Mouse (Mus musculus) CH12.LX (cell line): ENCODE results near the gene U2af1. TPM values are rescaled to one million over a fixed set of nuclear protein-coding genes. Genes with fewer than 3 reads are reported as not detected.

Experiments
- DNase-seq: peaks from one replicate; pipeline ENCODE4 v3.0.0-alpha.2; 2013; ENCODE audit errors: extremely low read depth
- H3K27ac ChIP-seq: 2 replicates; pipeline ENCODE4 v1.5.1; 2012; ENCODE audit warnings: low read depth, mild to moderate bottlenecking, control low read depth, moderate library complexity; ENCODE audit not compliant: insufficient read depth
- H3K27me3 ChIP-seq: replicated peaks from 2 replicates; pipeline ENCODE3; 2012; ENCODE audit warnings: inconsistent platforms
- H3K36me3 ChIP-seq, 2 experiments: replicated peaks in 1 of 2; 2 replicates each; pipeline versions ENCODE3 to v1.6.1; 2012; ENCODE audit warnings: inconsistent platforms in 1 of 2, low read length in 1 of 2, mild to moderate bottlenecking in 1 of 2, mixed read lengths in 1 of 2, moderate library complexity in 1 of 2; ENCODE audit not compliant: control insufficient read depth in 1 of 2, insufficient read depth in 1 of 2
- H3K4me1 ChIP-seq, 2 experiments: 2 replicates each; pipeline ENCODE4 v1.6.1; 2012; ENCODE audit warnings: inconsistent platforms in 1 of 2, moderate library complexity in 1 of 2; ENCODE audit not compliant: insufficient read depth in 2 of 2, control insufficient read depth in 1 of 2
- H3K4me2 ChIP-seq: 2 replicates; pipeline ENCODE4 v1.6.1; 2012; ENCODE audit warnings: low read depth, mild to moderate bottlenecking, control low read depth; ENCODE audit not compliant: poor library complexity, insufficient read depth, severe bottlenecking
- H3K4me3 ChIP-seq, 3 experiments: fragments of 150-350 bp in 1 of 3; sonication (generic) in 1 of 3; replicated peaks in 1 of 3; 2 replicates each; pipeline versions ENCODE3 to v1.5.1; 2011 to 2012; ENCODE audit warnings: low read depth in 2 of 3, low read length in 2 of 3, mild to moderate bottlenecking in 2 of 3, moderate library complexity in 2 of 3, control low read depth in 1 of 3, improper control_type of control experiment in 1 of 3, inconsistent platforms in 1 of 3, mixed read lengths in 1 of 3; ENCODE audit not compliant: poor library complexity in 1 of 3
- H3K79me2 ChIP-seq: replicated peaks from 2 replicates; pipeline ENCODE4 v1.6.1; 2012; ENCODE audit warnings: mild to moderate bottlenecking, moderate library complexity; ENCODE audit not compliant: control insufficient read depth, poor library complexity, insufficient read depth, severe bottlenecking; ENCODE audit errors: extremely low read depth
- H3K9ac ChIP-seq: 2 replicates; pipeline ENCODE4 v1.6.1; 2012; ENCODE audit warnings: low read depth, mild to moderate bottlenecking, control low read depth, moderate library complexity; ENCODE audit not compliant: insufficient read depth
- H3K9me3 ChIP-seq: replicated peaks from 2 replicates; pipeline ENCODE3; 2012; ENCODE audit warnings: low read length, inconsistent platforms, mixed read lengths
- CHD1 ChIP-seq: IDR thresholded peaks from 2 replicates; pipeline ENCODE4 v1.6.1; 2012; ENCODE audit warnings: low read depth, low read length, improper control_type of control experiment, inconsistent platforms
- CHD2 ChIP-seq: IDR thresholded peaks from 2 replicates; pipeline ENCODE4 v1.6.1; 2011; ENCODE audit warnings: low read length, improper control_type of control experiment
- CTCF ChIP-seq, 2 experiments: IDR thresholded peaks in 1 of 2; conservative IDR thresholded peaks in 1 of 2; 2 replicates each; pipeline ENCODE4 v1.5.1; 2011 to 2012; ENCODE audit warnings: low read depth in 2 of 2, low read length in 2 of 2, improper control_type of control experiment in 1 of 2, inconsistent platforms in 1 of 2, mild to moderate bottlenecking in 1 of 2, moderate library complexity in 1 of 2
- ELF1 ChIP-seq: IDR thresholded peaks from 2 replicates; pipeline ENCODE4 v1.6.1; 2014; ENCODE audit warnings: low read depth, mild to moderate bottlenecking, inconsistent platforms, low read length, improper control_type of control experiment
- EP300 ChIP-seq: IDR thresholded peaks from 2 replicates; pipeline ENCODE4 v1.6.1; 2011; ENCODE audit warnings: low read length, improper control_type of control experiment
- JUND ChIP-seq: conservative IDR thresholded peaks from 2 replicates; pipeline ENCODE4 v1.6.1; 2011; ENCODE audit warnings: low read depth, low read length, improper control_type of control experiment
- KAT2A ChIP-seq: IDR thresholded peaks from 2 replicates; pipeline ENCODE4 v1.6.1; 2012; ENCODE audit warnings: low read length, improper control_type of control experiment, inconsistent platforms; ENCODE audit not compliant: insufficient replicate concordance
- MAX ChIP-seq: IDR thresholded peaks from 2 replicates; pipeline ENCODE4 v1.6.1; 2011; ENCODE audit warnings: low read length, improper control_type of control experiment
- MXI1 ChIP-seq: IDR thresholded peaks from 2 replicates; pipeline ENCODE4 v1.6.1; 2011; ENCODE audit warnings: mild to moderate bottlenecking, low read depth, low read length, improper control_type of control experiment
- POLR2A ChIP-seq: IDR thresholded peaks from 2 replicates; pipeline ENCODE4 v1.6.1; 2011; ENCODE audit warnings: low read depth, mild to moderate bottlenecking, improper control_type of control experiment, low read length
- RAD21 ChIP-seq: IDR thresholded peaks from 2 replicates; pipeline ENCODE4 v1.6.1; 2011; ENCODE audit warnings: low read depth, mild to moderate bottlenecking, low read length, improper control_type of control experiment, moderate library complexity
- SIN3A ChIP-seq: IDR thresholded peaks from 2 replicates; pipeline ENCODE4 v1.6.1; 2012; ENCODE audit warnings: low read length, improper control_type of control experiment, inconsistent platforms
- SMC3 ChIP-seq: IDR thresholded peaks from 2 replicates; pipeline ENCODE4 v1.6.1; 2011; ENCODE audit warnings: low read depth, low read length, improper control_type of control experiment
- USF2 ChIP-seq: conservative IDR thresholded peaks from 2 replicates; pipeline ENCODE4 v1.6.1; 2011; ENCODE audit warnings: low read depth, low read length, improper control_type of control experiment
- ZC3H11A ChIP-seq: IDR thresholded peaks from 2 replicates; pipeline ENCODE4 v1.6.1; 2012; ENCODE audit warnings: low read depth, mild to moderate bottlenecking, inconsistent platforms, low read length, improper control_type of control experiment
- ZMIZ1 ChIP-seq: IDR thresholded peaks from 2 replicates; pipeline ENCODE4 v1.6.1; 2012; ENCODE audit warnings: low read depth, mild to moderate bottlenecking, inconsistent platforms, low read length, improper control_type of control experiment
- ZNF384 ChIP-seq: IDR thresholded peaks from 2 replicates; pipeline ENCODE4 v1.6.1; 2012; ENCODE audit warnings: low read depth, low read length, improper control_type of control experiment, inconsistent platforms
- dilution Hi-C: fragments of 300-500 bp; cut with MboI; formaldehyde crosslinking; loops from 2 replicates; pipeline ENCODE4 v1.14.3; 2020; ENCODE audit warnings: low sequenced_read_pairs; ENCODE audit not compliant: extremely low pct_unique_long_range_greater_than_20kb, extremely low pct_ligation_motif_present
- in situ Hi-C: fragments of 300-500 bp; cut with MboI; formaldehyde crosslinking; loops from 3 replicates; pipeline ENCODE4 v1.14.3; 2019; ENCODE audit warnings: low sequenced_read_pairs, low pct_ligation_motif_present, low pct_unique_long_range_greater_than_20kb, mixed read lengths
- polyA plus RNA-seq: library from polyadenylated mRNA; unstranded; fragments of >175 nt; gene quantifications from 2 replicates; pipeline ENCODE4 v1.2.1, GENCODE M21; 2012; ENCODE audit warnings: low read depth; ENCODE audit not compliant: insufficient read length
- total RNA-seq, 2 experiments: library from RNA; depleted of rRNA; stranded (reverse); fragments of 300-350 nt in 1 of 2; fragments of >200 nt in 1 of 2; gene quantifications; 2 replicates each; pipeline ENCODE4 v1.2.3; 2012 to 2014

U2af1 gene
- total and polyA plus RNA-seq, 3 experiments = 141 to 391 (median 269) TPM

- TF ChIP-seq ZMIZ1 (no peak), CTCF (conservative IDR thresholded peaks at IDR 0.05 in 1 of 2, IDR thresholded peaks at IDR 0.05 in 1 of 2; ENCODE audit: low read depth in 2 of 2, low read length in 2 of 2) (no peak), USF2 (no peak), RAD21 (no peak), MXI1 (no peak)
- dilution Hi-C loops (no loop called here), in situ Hi-C loops (no loop called here)
- H3K9me3 ChIP-seq = peaks cover 2% of the 10 kb centered on the region
- H3K4me1 ChIP-seq = peaks cover 2 to 30% of the 10 kb centered on the region in 2 experiments; a peak in 2 of 4 replicates
- H3K27ac ChIP-seq = no peak overlapping the region; the same call in 1 of the 2 replicates
- no peaks in the 10 kb centered on the region for H3K27me3 ChIP-seq
- H3K9ac ChIP-seq = peak overlapping the region; percentile 89
- H3K36me3 ChIP-seq = peaks cover 25 to 32% of the 10 kb centered on the region in 2 experiments
- peak overlapping the region; percentile 93; the same call in 1 of the 2 replicates for H3K4me2 ChIP-seq
- peaks cover 50% of the 10 kb centered on the region for H3K79me2 ChIP-seq
- peak overlapping the region; percentile 85 to 99 (median 96) for H3K4me3 ChIP-seq
- no peak for DNase-seq
Observed at GRCm38 (mm10) chr17:31658136-31658467, 590 bp downstream of the U2af1 start.

GRCm38 (mm10) chr17:31657141-31657983, 1.3 kb downstream of the U2af1 start:
- Histone ChIP-seq H3K4me2 (peak overlapping the region; percentile 93), H3K9me3 (no peaks in the 10 kb centered on the region), H3K27me3 (no peaks in the 10 kb centered on the region), H3K27ac (no peak overlapping the region), H3K79me2 (peaks cover 50% of the 10 kb centered on the region), H3K36me3 (peaks cover 31 to 40% of the 10 kb centered on the region in 2 experiments), H3K4me1 (peaks cover 2 to 30% of the 10 kb centered on the region in 2 experiments; a peak in 2 of 4 replicates), H3K4me3 (peak overlapping the region; percentile 85 to 99 (median 96)), H3K9ac (peak overlapping the region; percentile 89)
- dilution Hi-C loops (no loop called here), in situ Hi-C loops (no loop called here)
- TF ChIP-seq MXI1 (0 out of 2 replicates have a peak, but pooled peaks have one; percentile 23), ZC3H11A (no peak), KAT2A (0 out of 2 replicates have a peak, but pooled peaks have one; percentile 22), SIN3A (peak; percentile 57; the same call in 1 of the 2 replicates), RAD21 (no peak), MAX (0 out of 2 replicates have a peak, but pooled peaks have one; percentile 45), SMC3 (no peak), ELF1 (no peak), POLR2A (no peak), EP300 (no peak), ZNF384 (0 out of 2 replicates have a peak, but pooled peaks have one; percentile 10), JUND (no peak), CHD1 (0 out of 2 replicates have a peak, but pooled peaks have one; percentile 64), CHD2 (peak; percentile 51; the same call in 1 of the 2 replicates), ZMIZ1 (no peak), CTCF (conservative IDR thresholded peaks at IDR 0.05 in 1 of 2, IDR thresholded peaks at IDR 0.05 in 1 of 2; ENCODE audit: low read depth in 2 of 2, low read length in 2 of 2) (no peak)
- no peak for DNase-seq
